Mouse (Mus musculus): ENCODE results near the gene Snx15. TPM values are rescaled to one million over a fixed set of nuclear protein-coding genes. Genes with fewer than 3 reads are reported as not detected.
A peak's percentile ranks its signal among the peaks of the same experiment; 100 is the strongest.

Snx15 gene
- polyA plus RNA-seq, 1 experiment from 2014 or later = 35.3 TPM

- H3K27me3 ChIP-seq (ENCODE audit: insufficient read depth, low read length) = no peaks in the 10 kb centered on the region
- TF ChIP-seq CTCF (IDR thresholded peaks at IDR 0.05; ENCODE audit: low read depth) = no peak
- ATAC-seq (ENCODE audit: insufficient read depth) = peak; percentile 76
- H3K36me3 ChIP-seq (ENCODE audit: insufficient read depth) = peaks cover 66% of the 10 kb centered on the region
- H3K9me3 ChIP-seq (ENCODE audit: low read depth, low read length) = no peaks in the 10 kb centered on the region
- H3K4me1 ChIP-seq (ENCODE audit: insufficient read depth) = peaks cover 3% of the 10 kb centered on the region
- under 1% methylated on average over 17 of the region's 17 CpGs for WGBS
- peak overlapping the region; percentile 84 for H3K27ac ChIP-seq (ENCODE audit: low read depth)
- H3K4me3 ChIP-seq (ENCODE audit: low read depth, low read length) = peak overlapping the region; percentile 84
- H3K9ac ChIP-seq = peak overlapping the region; percentile 70
- H3K4me2 ChIP-seq = peak overlapping the region; percentile 91
- peak; percentile 88 for DNase-seq
Observed at GRCm38 (mm10) chr19:6085417-6085879, 42.7 kb downstream of the Snx15 start.

GRCm38 (mm10) chr19:6084478-6085248 lies 43.4 kb downstream of the Snx15 start, which contains the start of the genes Zfpl1 and Cdca5:
Gene Zfpl1, minus strand, starts transcription at chr19:6084956.
Gene Cdca5, plus strand, starts transcription at chr19:6084983.
- Histone ChIP-seq H3K27me3 (ENCODE audit: insufficient read depth, low read length) (no peaks in the 10 kb centered on the region), H3K27ac (ENCODE audit: low read depth) (peak within 1 kb of the TSS; percentile 84), H3K4me2 (peak within 1 kb of the TSS; percentile 91), H3K4me1 (ENCODE audit: insufficient read depth) (peaks cover 3% of the 10 kb centered on the region), H3K4me3 (ENCODE audit: low read depth, low read length) (peak within 1 kb of the TSS; percentile 84), H3K9ac (peak within 1 kb of the TSS; percentile 70), H3K36me3 (ENCODE audit: insufficient read depth) (peaks cover 65% of the 10 kb centered on the region), H3K9me3 (ENCODE audit: low read depth, low read length) (no peaks in the 10 kb centered on the region)
- ATAC-seq (ENCODE audit: insufficient read depth) (peak; percentile 91), DNase-seq (peak; percentile 99)
- TF ChIP-seq CTCF (IDR thresholded peaks at IDR 0.05; ENCODE audit: low read depth) = no peak
- under 1% methylated on average over 58 of the region's 58 CpGs for WGBS

- ATAC-seq (ENCODE audit: insufficient read depth) (no peak), DNase-seq (no peak)
- Histone ChIP-seq H3K9me3 (ENCODE audit: low read depth, low read length) (no peaks in the 10 kb centered on the region), H3K27me3 (ENCODE audit: insufficient read depth, low read length) (no peaks in the 10 kb centered on the region), H3K4me3 (ENCODE audit: low read depth, low read length) (no peak within 1 kb of the TSS), H3K4me1 (ENCODE audit: insufficient read depth) (peaks cover 3% of the 10 kb centered on the region), H3K4me2 (no peak within 1 kb of the TSS), H3K27ac (ENCODE audit: low read depth) (no peak within 1 kb of the TSS), H3K9ac (no peak within 1 kb of the TSS), H3K36me3 (ENCODE audit: insufficient read depth) (peaks cover 40% of the 10 kb centered on the region)
- WGBS = 86% methylated on average over 9 of the region's 9 CpGs
- TF ChIP-seq CTCF (IDR thresholded peaks at IDR 0.05; ENCODE audit: low read depth) = no peak
Observed at GRCm38 (mm10) chr19:6082156-6082555, 45.9 kb downstream of the Snx15 start, which contains the start of gene Gm28374. Gene Gm28374, minus strand, starts transcription at chr19:6082256.

- DNase-seq (no peak), ATAC-seq (ENCODE audit: insufficient read depth) (no peak)
- Histone ChIP-seq H3K4me3 (ENCODE audit: low read depth, low read length) (no peak within 1 kb of the TSS), H3K36me3 (ENCODE audit: insufficient read depth) (peaks cover 37% of the 10 kb centered on the region), H3K9ac (no peak within 1 kb of the TSS), H3K4me2 (no peak within 1 kb of the TSS), H3K27me3 (ENCODE audit: insufficient read depth, low read length) (no peaks in the 10 kb centered on the region), H3K4me1 (ENCODE audit: insufficient read depth) (peaks cover 8% of the 10 kb centered on the region; the same call in 1 of the 2 replicates), H3K27ac (ENCODE audit: low read depth) (no peak within 1 kb of the TSS), H3K9me3 (ENCODE audit: low read depth, low read length) (no peaks in the 10 kb centered on the region)
- TF ChIP-seq CTCF (IDR thresholded peaks at IDR 0.05; ENCODE audit: low read depth) = no peak
- 91% methylated on average over 12 of the region's 12 CpGs for WGBS
Observed at GRCm38 (mm10) chr19:6079983-6080480, 48.1 kb downstream of the Snx15 start, which contains the start of gene Tmem262. Gene Tmem262, plus strand, starts transcription at chr19:6080033.

- no peak for TF ChIP-seq CTCF (IDR thresholded peaks at IDR 0.05; ENCODE audit: low read depth)
- ATAC-seq (ENCODE audit: insufficient read depth) (peak; percentile 93), DNase-seq (peak; percentile 95)
- Histone ChIP-seq H3K9me3 (ENCODE audit: low read depth, low read length) (no peaks in the 10 kb centered on the region), H3K9ac (peak within 1 kb of the TSS; percentile 75), H3K4me1 (ENCODE audit: insufficient read depth) (0 out of 2 replicates have a peak, but pooled peaks cover 8% of the 10 kb centered on the region), H3K4me3 (ENCODE audit: low read depth, low read length) (peak within 1 kb of the TSS; percentile 79), H3K27me3 (ENCODE audit: insufficient read depth, low read length) (no peaks in the 10 kb centered on the region), H3K36me3 (ENCODE audit: insufficient read depth) (peaks cover 48% of the 10 kb centered on the region), H3K4me2 (peak within 1 kb of the TSS; percentile 93), H3K27ac (ENCODE audit: low read depth) (peak within 1 kb of the TSS; percentile 86)
- WGBS = under 1% methylated on average over 33 of the region's 33 CpGs
Observed at GRCm38 (mm10) chr19:6076564-6077393, 51.3 kb downstream of the Snx15 start, which contains the start of gene Vps51. Gene Vps51, minus strand, starts transcription at chr19:6077231.

- no peak for TF ChIP-seq CTCF (IDR thresholded peaks at IDR 0.05; ENCODE audit: low read depth)
- Histone ChIP-seq H3K4me2 (no peak overlapping the region), H3K4me3 (ENCODE audit: low read depth, low read length) (no peak overlapping the region), H3K27ac (ENCODE audit: low read depth) (no peak overlapping the region), H3K4me1 (ENCODE audit: insufficient read depth) (0 out of 2 replicates have a peak, but pooled peaks cover 8% of the 10 kb centered on the region), H3K9ac (no peak overlapping the region), H3K27me3 (ENCODE audit: insufficient read depth, low read length) (no peaks in the 10 kb centered on the region), H3K9me3 (ENCODE audit: low read depth, low read length) (no peaks in the 10 kb centered on the region), H3K36me3 (ENCODE audit: insufficient read depth) (peaks cover 55% of the 10 kb centered on the region)
- 82% methylated on average over 5 of the region's 5 CpGs for WGBS
- DNase-seq (no peak), ATAC-seq (ENCODE audit: insufficient read depth) (no peak)
Observed at GRCm38 (mm10) chr19:6073889-6074288, 54.2 kb downstream of the Snx15 start.

Data from lung, embryonic 14.5 days (tissue).